Mouse (Mus musculus) brain, adult 2 months (tissue): Measurements from ENCODE around the gene Fto.
A peak's percentile ranks its signal among the peaks of the same experiment; 100 is the strongest.

Experiments
- DNase-seq: peaks from one replicate; pipeline ENCODE4 v3.0.0; 2011; ENCODE audit warnings: low read depth, low spot score

Fto gene

GRCm38 (mm10) chr8:91390369-91391020 is 77.2 kb downstream of the Fto start:
- DNase-seq: no peak

DNA sequence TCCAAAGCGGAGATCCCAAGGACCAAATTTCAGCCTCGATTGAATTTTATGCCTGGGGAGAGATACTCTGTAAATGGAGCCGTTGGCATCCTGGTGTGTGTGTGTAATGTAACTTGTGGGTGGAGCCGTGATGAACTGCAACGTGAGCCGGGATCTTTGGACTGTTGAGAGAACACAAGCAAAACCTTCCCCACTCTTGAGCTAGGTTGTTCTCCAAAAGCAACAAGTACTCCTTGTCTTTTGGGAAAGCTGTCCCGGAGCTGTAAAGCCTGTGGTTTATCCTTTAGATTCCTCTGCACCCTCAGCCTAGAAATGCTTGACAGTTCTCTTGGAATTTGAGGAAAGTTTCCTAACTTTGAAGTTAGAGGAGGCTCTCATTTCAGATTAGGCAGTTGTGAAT is 78.9 kb downstream of the Fto start:
- DNase-seq: no peak

DNA sequence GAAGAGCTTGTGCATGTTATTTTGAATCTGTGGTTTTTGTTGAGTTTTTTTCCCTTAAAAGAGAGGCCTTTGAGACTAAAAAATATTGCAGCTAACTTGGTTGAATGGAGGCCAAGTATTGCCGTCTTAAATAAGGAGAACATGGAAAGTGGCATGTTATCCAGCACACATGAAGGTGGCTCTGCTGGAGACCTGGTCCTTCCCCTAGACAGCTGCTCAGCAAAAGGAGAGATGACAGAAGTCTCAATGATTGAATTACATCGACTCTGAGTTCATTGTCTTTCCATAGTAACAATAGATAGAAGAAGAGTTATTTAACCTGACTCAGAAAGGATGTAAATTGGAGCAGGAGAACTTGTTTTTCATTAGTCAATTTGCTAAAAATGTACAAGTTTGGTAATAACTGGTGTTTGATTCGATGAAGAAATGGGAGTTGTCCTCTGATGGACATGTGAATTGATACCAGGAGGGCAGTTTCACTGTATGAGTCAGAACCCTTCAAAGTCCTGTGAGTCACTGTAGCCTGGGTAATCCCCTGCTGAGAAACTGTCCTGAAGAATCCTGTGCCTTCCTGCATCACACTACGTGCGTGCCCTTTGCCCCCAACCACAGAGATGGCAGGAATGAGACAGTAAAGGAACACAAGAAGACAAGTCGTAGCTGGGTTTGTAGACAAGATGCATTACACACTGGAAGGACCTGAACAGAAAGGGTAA is 82.2 kb downstream of the Fto start:
- peak; percentile 44 for DNase-seq

DNA sequence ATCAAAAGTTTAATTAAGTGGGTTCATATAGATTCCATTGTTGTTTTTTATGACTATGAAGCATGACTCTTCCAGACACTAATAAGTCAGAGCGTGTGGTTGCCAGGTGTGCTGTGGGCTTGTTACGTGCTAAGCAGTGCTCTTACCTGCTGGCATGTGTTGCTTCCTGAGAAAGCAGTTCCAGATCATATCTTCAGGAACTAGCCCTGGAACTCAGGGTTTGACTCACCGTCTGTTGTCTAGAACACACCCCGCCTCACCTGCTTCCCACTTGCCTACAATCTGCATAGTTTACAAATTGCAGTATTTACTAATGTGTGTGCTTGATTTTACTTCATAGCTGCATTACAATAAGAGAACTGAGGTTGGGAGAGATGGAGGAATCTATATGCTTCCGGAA is 84.7 kb downstream of the Fto start:
- DNase-seq: no peak

DNA sequence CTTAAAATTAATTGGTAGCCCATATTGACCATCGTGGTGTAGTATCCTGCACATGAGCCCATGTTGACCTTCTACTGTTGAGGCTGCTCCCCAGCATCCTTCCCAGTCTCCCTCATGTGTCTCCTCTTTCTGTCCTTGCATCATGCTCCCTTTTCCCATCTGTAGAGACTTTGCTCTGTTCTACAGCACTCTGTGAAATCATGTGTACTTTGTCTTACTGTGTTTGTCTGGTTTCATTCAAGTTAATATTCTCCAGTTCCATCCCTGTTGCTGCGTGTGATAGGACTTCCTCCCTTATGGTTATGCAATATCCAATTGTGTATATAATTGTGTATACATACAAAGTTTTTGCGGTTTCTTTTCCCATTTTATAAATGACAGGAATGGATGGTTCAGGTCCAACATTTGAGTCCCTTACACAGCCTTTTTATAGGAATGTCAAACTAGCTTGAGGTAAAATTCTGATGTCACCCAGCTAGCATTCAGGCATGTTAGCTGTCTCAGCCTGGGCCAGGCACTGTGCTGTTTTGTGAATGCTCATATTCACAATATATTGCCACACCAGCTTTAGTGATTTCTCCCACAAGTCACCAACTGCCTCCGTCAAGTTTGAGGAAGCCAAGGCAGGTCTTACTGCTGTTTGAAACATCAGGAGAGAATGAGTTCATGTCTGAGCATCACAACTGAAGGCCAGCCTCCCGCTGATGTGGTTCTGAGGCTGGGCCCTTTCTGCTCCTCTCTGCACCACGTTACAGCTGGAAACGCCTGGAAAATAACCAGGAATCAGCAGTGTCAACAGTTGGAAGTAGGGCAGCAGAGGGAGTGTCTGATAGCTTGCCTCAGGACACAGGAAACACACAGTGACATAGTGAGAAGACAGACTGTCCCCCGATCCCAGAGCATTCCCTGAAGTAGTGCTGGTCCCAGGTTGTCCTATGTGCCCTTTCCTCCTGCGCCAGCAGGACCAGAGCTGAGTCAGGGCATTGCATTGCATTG is 90.0 kb downstream of the Fto start:
- peak; percentile 35 for DNase-seq

DNA sequence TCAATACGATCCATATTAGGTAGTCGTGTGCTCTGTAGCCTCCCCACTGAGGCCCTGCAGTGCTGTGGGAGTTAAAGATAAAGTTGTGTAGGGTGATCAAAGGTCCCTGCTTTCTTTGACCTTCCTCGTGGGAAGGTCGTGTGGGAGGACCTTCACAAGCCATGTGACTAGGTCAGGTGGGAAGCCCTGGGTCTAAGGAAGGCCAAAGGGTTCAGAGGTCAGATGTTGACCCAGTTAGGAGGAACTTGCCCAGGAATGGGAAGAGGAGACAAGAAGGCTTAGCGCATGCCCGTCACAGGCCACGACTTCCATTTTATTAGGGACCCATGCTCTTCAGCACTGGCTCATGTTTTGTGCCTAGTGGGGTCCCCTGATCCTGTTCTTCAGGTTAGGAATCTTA is 91.0 kb downstream of the Fto start:
- DNase-seq: no peak

DNA sequence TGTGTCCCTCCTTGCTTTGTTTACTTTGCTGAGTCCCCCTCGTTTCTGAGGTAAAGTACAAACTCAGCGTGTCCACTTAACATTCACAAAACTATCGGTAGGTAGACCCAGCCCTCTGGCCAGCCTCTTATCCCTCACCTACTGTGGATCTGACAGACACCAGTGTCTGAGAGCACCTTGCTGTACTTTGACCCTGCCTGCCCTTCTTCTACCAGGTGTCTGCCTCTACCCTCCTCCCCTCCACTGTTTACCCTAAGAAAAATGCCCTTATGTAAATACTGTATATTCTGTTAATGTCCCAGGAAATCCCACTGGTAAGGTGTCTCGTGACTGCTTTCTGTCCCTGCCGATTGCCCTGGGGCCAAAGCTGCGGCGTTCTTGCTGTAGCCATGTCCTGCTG is 91.8 kb downstream of the Fto start:
- no peak for DNase-seq

- DNase-seq: peak; percentile 61
These were observed 93.4 kb downstream of the Fto start for GRCm38 (mm10) chr8:91406624-91407290.

GRCm38 (mm10) chr8:91407880-91408279 is 94.6 kb downstream of the Fto start:
- DNase-seq: no peak

GRCm38 (mm10) chr8:91410007-91410406 is 96.7 kb downstream of the Fto start:
- no peak for DNase-seq

- no peak for DNase-seq
These were observed 111.3 kb downstream of the Fto start for GRCm38 (mm10) chr8:91424491-91425074.

GRCm38 (mm10) chr8:91425251-91425866 is 112.0 kb downstream of the Fto start:
- no peak for DNase-seq

DNA sequence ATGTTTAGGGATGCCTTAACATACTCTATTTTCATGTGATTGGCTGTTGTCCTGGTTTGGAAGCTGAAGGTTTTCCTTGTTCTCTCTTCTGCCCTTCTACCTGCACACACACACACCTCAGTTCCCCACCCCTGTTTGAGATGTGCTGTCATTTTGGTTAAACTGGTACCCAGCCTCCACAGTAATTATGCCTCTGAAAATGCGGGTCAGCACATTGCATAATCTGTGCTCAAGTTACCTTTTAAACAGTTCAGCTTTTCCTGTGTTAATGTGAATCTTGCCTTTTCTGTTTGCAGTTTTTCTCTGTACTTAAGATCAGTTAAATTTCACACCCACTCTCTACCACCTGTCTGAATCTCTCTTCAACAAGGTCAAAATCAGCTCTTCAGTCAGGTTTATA is 113.2 kb downstream of the Fto start:
- peak; percentile 23 for DNase-seq

- DNase-seq: no peak
These were observed 117.1 kb downstream of the Fto start for GRCm38 (mm10) chr8:91430333-91430940.

- DNase-seq: no peak
These were observed 122.7 kb downstream of the Fto start for GRCm38 (mm10) chr8:91436036-91436435.

DNA sequence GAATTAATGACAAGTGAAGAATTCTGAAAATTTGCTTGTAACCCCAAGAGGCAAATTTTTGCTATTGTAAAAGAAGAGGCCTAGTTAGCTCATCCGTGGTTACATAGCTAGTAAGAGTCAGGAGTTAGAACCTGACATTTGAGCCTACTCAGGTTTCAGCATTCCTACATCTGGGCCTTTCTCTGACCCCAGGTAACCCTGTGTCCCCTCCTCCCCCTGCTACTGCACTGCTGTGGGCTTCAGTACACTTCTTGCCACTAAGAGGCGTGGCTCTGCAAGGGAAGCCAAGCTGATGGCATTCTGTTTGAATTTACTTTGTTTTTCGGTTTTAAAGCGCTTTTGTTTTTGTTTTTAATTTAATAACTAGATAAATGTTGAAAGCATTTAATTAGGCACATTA is 130.6 kb downstream of the Fto start:
- no peak for DNase-seq

DNA sequence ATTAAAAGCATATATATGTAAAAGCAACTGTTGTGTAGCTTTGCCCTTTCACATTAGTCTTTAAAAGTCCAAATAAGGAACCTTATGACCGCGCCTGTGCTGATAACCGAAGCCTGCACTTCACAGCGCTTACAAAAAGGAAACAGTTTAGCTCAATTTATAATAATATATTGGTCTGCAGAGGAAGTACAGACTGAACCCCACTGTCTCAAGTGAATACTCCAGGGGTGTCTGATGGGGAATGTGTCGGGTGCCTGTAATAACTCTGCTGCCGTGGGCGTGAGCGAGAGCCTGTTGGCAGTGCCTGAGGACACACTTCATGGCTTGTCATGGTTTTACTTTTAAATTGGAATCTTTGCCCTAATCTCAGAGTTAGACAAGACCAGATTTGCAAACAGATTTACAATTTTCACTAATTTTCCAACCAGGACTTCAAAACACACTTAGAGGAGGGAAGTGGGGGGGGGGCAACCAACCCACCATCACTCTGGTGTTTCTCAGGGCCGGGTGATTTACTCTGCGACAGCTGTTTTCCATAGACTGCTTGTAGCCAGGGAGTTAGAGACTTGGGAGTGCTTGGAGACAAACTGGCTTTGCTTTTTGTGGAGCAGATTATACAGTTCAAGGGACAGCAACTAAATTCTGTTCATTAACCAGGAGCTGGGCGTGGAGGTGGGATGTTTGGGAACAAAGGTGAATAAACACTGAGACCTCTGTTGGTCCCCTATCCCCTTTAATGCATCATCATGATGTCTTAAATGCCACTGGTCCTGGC is 131.5 kb downstream of the Fto start:
- DNase-seq: peak; percentile 50

DNA sequence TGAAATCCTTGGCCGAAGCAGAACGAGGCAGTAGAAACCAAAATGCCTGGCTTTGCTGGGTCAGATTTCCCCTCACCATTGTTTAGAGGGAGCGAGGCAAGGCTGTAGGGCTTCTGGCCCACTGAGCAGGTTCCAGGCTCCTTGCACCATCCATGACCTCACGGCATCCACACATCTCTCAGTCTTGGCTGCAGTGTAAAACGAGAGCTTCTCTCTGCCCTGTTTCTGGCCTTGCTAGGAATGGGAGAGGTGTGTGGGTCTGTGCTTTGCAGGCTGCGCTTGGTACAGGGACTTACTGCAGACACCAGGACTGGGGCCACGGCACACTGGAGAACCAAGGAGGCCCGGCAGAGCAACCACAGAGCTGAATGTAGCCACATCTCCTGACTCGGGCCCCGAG is 132.2 kb downstream of the Fto start:
- DNase-seq: no peak

DNA sequence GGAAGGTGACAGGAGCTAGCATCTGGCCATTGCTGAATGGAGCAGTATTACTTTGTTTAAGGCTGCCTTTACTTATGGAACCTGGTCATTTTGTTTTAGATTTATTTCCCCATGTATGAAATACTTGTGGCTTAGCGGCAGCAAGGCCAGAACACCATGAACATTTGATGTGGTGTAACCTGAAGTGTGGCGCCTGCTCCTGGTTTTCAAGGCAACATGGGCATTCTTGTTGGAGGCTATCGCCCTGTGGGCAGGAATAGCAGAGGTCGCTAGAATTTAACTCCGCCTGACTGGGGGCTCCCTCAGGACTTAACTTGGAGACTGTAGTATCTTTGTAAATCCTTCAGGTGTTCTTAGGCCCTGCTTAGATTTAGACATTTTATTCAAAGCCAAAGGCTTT is 132.7 kb downstream of the Fto start:
- DNase-seq: no peak
